Mouse (Mus musculus): ENCODE results near the gene Aldoc. TPM values are rescaled to one million over a fixed set of nuclear protein-coding genes. Genes with fewer than 3 reads are reported as not detected.
A peak's percentile ranks its signal among the peaks of the same experiment; 100 is the strongest.

Aldoc gene
- polyA plus RNA-seq, 1 experiment from 2014 or later, result 4.3 TPM

- ATAC-seq (ENCODE audit: low FRiP score, low TSS enrichment), result no peak
- 95% methylated on average over 1 of the region's 1 CpGs for WGBS
- no peaks in the 10 kb centered on the region for H3K9me3 ChIP-seq (ENCODE audit: control insufficient read depth, low read length)
- no peak overlapping the region for H3K4me3 ChIP-seq (ENCODE audit: low read length)
- H3K4me2 ChIP-seq (replicated peaks; ENCODE audit: low read depth, low read length), result no peak overlapping the region
- no peak overlapping the region for H3K9ac ChIP-seq (ENCODE audit: low read depth, low read length)
- no peak overlapping the region for H3K27ac ChIP-seq (ENCODE audit: low read depth, low read length)
- H3K36me3 ChIP-seq (ENCODE audit: control insufficient read depth, insufficient read depth, low read length), result peaks cover 9% of the 10 kb centered on the region; the same call in 1 of the 2 replicates
- H3K27me3 ChIP-seq (ENCODE audit: control insufficient read depth, insufficient read depth, low read length), result no peaks in the 10 kb centered on the region
- H3K4me1 ChIP-seq (ENCODE audit: control insufficient read depth, insufficient read depth, low read length), result no peaks in the 10 kb centered on the region
These were observed 30.3 kb downstream of the Aldoc start for GRCm38 (mm10) chr11:78353081-78353480.

- H3K4me1 ChIP-seq (ENCODE audit: control insufficient read depth, insufficient read depth, low read length), result no peaks in the 10 kb centered on the region
- H3K9ac ChIP-seq (ENCODE audit: low read depth, low read length), result no peak overlapping the region
- ATAC-seq (ENCODE audit: low FRiP score, low TSS enrichment), result no peak
- no peaks in the 10 kb centered on the region for H3K9me3 ChIP-seq (ENCODE audit: control insufficient read depth, low read length)
- H3K27ac ChIP-seq (ENCODE audit: low read depth, low read length), result no peak overlapping the region
- H3K4me3 ChIP-seq (ENCODE audit: low read length), result no peak overlapping the region
- no peak overlapping the region for H3K4me2 ChIP-seq (replicated peaks; ENCODE audit: low read depth, low read length)
- WGBS, result 80% methylated on average over 6 of the region's 6 CpGs
- no peaks in the 10 kb centered on the region for H3K36me3 ChIP-seq (ENCODE audit: control insufficient read depth, insufficient read depth, low read length)
- no peaks in the 10 kb centered on the region for H3K27me3 ChIP-seq (ENCODE audit: control insufficient read depth, insufficient read depth, low read length)
These were observed 32.1 kb downstream of the Aldoc start for GRCm38 (mm10) chr11:78354905-78355304.

- Histone ChIP-seq H3K27me3 (ENCODE audit: control insufficient read depth, insufficient read depth, low read length) (no peaks in the 10 kb centered on the region), H3K4me1 (ENCODE audit: control insufficient read depth, insufficient read depth, low read length) (no peaks in the 10 kb centered on the region), H3K27ac (ENCODE audit: low read depth, low read length) (no peak overlapping the region), H3K9ac (ENCODE audit: low read depth, low read length) (no peak overlapping the region), H3K4me3 (ENCODE audit: low read length) (no peak overlapping the region), H3K4me2 (replicated peaks; ENCODE audit: low read depth, low read length) (no peak overlapping the region), H3K36me3 (ENCODE audit: control insufficient read depth, insufficient read depth, low read length) (no peaks in the 10 kb centered on the region), H3K9me3 (ENCODE audit: control insufficient read depth, low read length) (no peaks in the 10 kb centered on the region)
- ATAC-seq (ENCODE audit: low FRiP score, low TSS enrichment), result no peak
- 36% methylated on average over 4 of the region's 4 CpGs for WGBS
These were observed 32.9 kb downstream of the Aldoc start for GRCm38 (mm10) chr11:78355471-78356238.

GRCm38 (mm10) chr11:78358330-78359007 lies 35.7 kb downstream of the Aldoc start:
- Histone ChIP-seq H3K9ac (ENCODE audit: low read depth, low read length) (no peak overlapping the region), H3K4me3 (ENCODE audit: low read length) (no peak overlapping the region), H3K36me3 (ENCODE audit: control insufficient read depth, insufficient read depth, low read length) (no peaks in the 10 kb centered on the region), H3K27ac (ENCODE audit: low read depth, low read length) (no peak overlapping the region), H3K9me3 (ENCODE audit: control insufficient read depth, low read length) (no peaks in the 10 kb centered on the region), H3K4me2 (replicated peaks; ENCODE audit: low read depth, low read length) (no peak overlapping the region), H3K4me1 (ENCODE audit: control insufficient read depth, insufficient read depth, low read length) (peaks cover 4% of the 10 kb centered on the region; the same call in 1 of the 2 replicates), H3K27me3 (ENCODE audit: control insufficient read depth, insufficient read depth, low read length) (no peaks in the 10 kb centered on the region)
- no peak for ATAC-seq (ENCODE audit: low FRiP score, low TSS enrichment)
- 17% methylated on average over 22 of the region's 22 CpGs for WGBS

- peak overlapping the region; percentile 60 for H3K4me2 ChIP-seq (replicated peaks; ENCODE audit: low read depth, low read length)
- H3K4me3 ChIP-seq (ENCODE audit: low read length), result peak overlapping the region; percentile 33
- H3K9me3 ChIP-seq (ENCODE audit: control insufficient read depth, low read length), result no peaks in the 10 kb centered on the region
- H3K4me1 ChIP-seq (ENCODE audit: control insufficient read depth, insufficient read depth, low read length), result peaks cover 21% of the 10 kb centered on the region
- WGBS, result 12% methylated on average over 13 of the region's 13 CpGs
- ATAC-seq (ENCODE audit: low FRiP score, low TSS enrichment), result peak; percentile 61
- H3K36me3 ChIP-seq (ENCODE audit: control insufficient read depth, insufficient read depth, low read length), result no peaks in the 10 kb centered on the region
- no peaks in the 10 kb centered on the region for H3K27me3 ChIP-seq (ENCODE audit: control insufficient read depth, insufficient read depth, low read length)
- no peak overlapping the region for H3K27ac ChIP-seq (ENCODE audit: low read depth, low read length)
- H3K9ac ChIP-seq (ENCODE audit: low read depth, low read length), result peak overlapping the region; percentile 34; the same call in 1 of the 2 replicates
These were observed 37.5 kb downstream of the Aldoc start for GRCm38 (mm10) chr11:78360125-78360788.

- no peak overlapping the region for H3K27ac ChIP-seq (ENCODE audit: low read depth, low read length)
- no peak for ATAC-seq (ENCODE audit: low FRiP score, low TSS enrichment)
- no peaks in the 10 kb centered on the region for H3K36me3 ChIP-seq (ENCODE audit: control insufficient read depth, insufficient read depth, low read length)
- H3K27me3 ChIP-seq (ENCODE audit: control insufficient read depth, insufficient read depth, low read length), result no peaks in the 10 kb centered on the region
- H3K4me2 ChIP-seq (replicated peaks; ENCODE audit: low read depth, low read length), result no peak overlapping the region
- no peaks in the 10 kb centered on the region for H3K9me3 ChIP-seq (ENCODE audit: control insufficient read depth, low read length)
- WGBS, result 63% methylated on average over 2 of the region's 2 CpGs
- peak overlapping the region; percentile 33; the same call in 1 of the 2 replicates for H3K4me3 ChIP-seq (ENCODE audit: low read length)
- H3K9ac ChIP-seq (ENCODE audit: low read depth, low read length), result no peak overlapping the region
- H3K4me1 ChIP-seq (ENCODE audit: control insufficient read depth, insufficient read depth, low read length), result peaks cover 21% of the 10 kb centered on the region
These were observed 38.0 kb downstream of the Aldoc start for GRCm38 (mm10) chr11:78360789-78361131.

GRCm38 (mm10) chr11:78363309-78364007 lies 40.7 kb downstream of the Aldoc start:
- no peaks in the 10 kb centered on the region for H3K9me3 ChIP-seq (ENCODE audit: control insufficient read depth, low read length)
- H3K4me3 ChIP-seq (ENCODE audit: low read length), result no peak overlapping the region
- peaks cover 21% of the 10 kb centered on the region for H3K4me1 ChIP-seq (ENCODE audit: control insufficient read depth, insufficient read depth, low read length)
- no peaks in the 10 kb centered on the region for H3K27me3 ChIP-seq (ENCODE audit: control insufficient read depth, insufficient read depth, low read length)
- WGBS, result 61% methylated on average over 13 of the region's 13 CpGs
- no peaks in the 10 kb centered on the region for H3K36me3 ChIP-seq (ENCODE audit: control insufficient read depth, insufficient read depth, low read length)
- no peak overlapping the region for H3K27ac ChIP-seq (ENCODE audit: low read depth, low read length)
- H3K4me2 ChIP-seq (replicated peaks; ENCODE audit: low read depth, low read length), result no peak overlapping the region
- ATAC-seq (ENCODE audit: low FRiP score, low TSS enrichment), result no peak
- H3K9ac ChIP-seq (ENCODE audit: low read depth, low read length), result no peak overlapping the region

- no peak; the same call in 1 of the 2 replicates for ATAC-seq (ENCODE audit: low FRiP score, low TSS enrichment)
- H3K9me3 ChIP-seq (ENCODE audit: control insufficient read depth, low read length), result no peaks in the 10 kb centered on the region
- no peak overlapping the region for H3K4me3 ChIP-seq (ENCODE audit: low read length)
- H3K4me1 ChIP-seq (ENCODE audit: control insufficient read depth, insufficient read depth, low read length), result peaks cover 21% of the 10 kb centered on the region
- WGBS, result 11% methylated on average over 8 of the region's 8 CpGs
- no peaks in the 10 kb centered on the region for H3K27me3 ChIP-seq (ENCODE audit: control insufficient read depth, insufficient read depth, low read length)
- no peak overlapping the region for H3K9ac ChIP-seq (ENCODE audit: low read depth, low read length)
- H3K4me2 ChIP-seq (replicated peaks; ENCODE audit: low read depth, low read length), result no peak overlapping the region
- no peaks in the 10 kb centered on the region for H3K36me3 ChIP-seq (ENCODE audit: control insufficient read depth, insufficient read depth, low read length)
- no peak overlapping the region for H3K27ac ChIP-seq (ENCODE audit: low read depth, low read length)
These were observed 41.3 kb downstream of the Aldoc start for GRCm38 (mm10) chr11:78364103-78364502.
